ENCODE assay signal across 21 mouse cellular contexts in genomic region chr6:110769588-110769987, GRCm38 (mm10).
DNase-seq lines count a peak whose midpoint lies in the region; ATAC-seq and TF ChIP-seq lines count a peak whose summit lies in the region.
"Had no signal": no experiment of that assay in that cellular context is flagged by ENCODE, and none has a peak within 500 bp of the region (broad histone marks: within the 10 kb centered on the region; RNA-seq: fewer than 3 reads in every experiment).

No protein-coding gene starts in this region.

- peak; percentile 37 for TF ChIP-seq CTCF in hindbrain, postnatal 0 days (IDR thresholded peaks at IDR 0.05; ENCODE audit: low read depth)
- peak; percentile 62 for TF ChIP-seq CTCF in layer of hippocampus, adult 2 months (conservative IDR thresholded peaks at IDR 0.05)

- H3K9ac ChIP-seq in hindbrain, postnatal 0 days (replicated peaks; ENCODE audit: low read length) = no peak overlapping the region
- no peak overlapping the region for H3K9ac ChIP-seq in hindbrain, embryonic 11.5 days (ENCODE audit: low read depth, low read length)
- H3K9ac ChIP-seq in midbrain, embryonic 14.5 days (replicated peaks; ENCODE audit: low read length) = no peak overlapping the region
- H3K9ac ChIP-seq in midbrain, embryonic 11.5 days (ENCODE audit: low read length) = no peak overlapping the region
- H3K9ac ChIP-seq: embryonic facial prominence, embryonic 13.5 days; embryonic facial prominence, embryonic 15.5 days; forebrain, embryonic 13.5 days; forebrain, embryonic 15.5 days had no signal

- H3K9me3 ChIP-seq in hindbrain, postnatal 0 days (ENCODE audit: low read length) = no peaks in the 10 kb centered on the region
- H3K9me3 ChIP-seq in hindbrain, embryonic 11.5 days (ENCODE audit: control insufficient read depth, low read length) = no peaks in the 10 kb centered on the region
- no peaks in the 10 kb centered on the region for H3K9me3 ChIP-seq in midbrain, embryonic 14.5 days (ENCODE audit: control insufficient read depth, low read length)
- H3K9me3 ChIP-seq in midbrain, embryonic 11.5 days (ENCODE audit: control insufficient read depth, low read length) = no peaks in the 10 kb centered on the region
- H3K9me3 ChIP-seq: embryonic facial prominence, embryonic 13.5 days; embryonic facial prominence, embryonic 15.5 days; forebrain, embryonic 13.5 days; forebrain, embryonic 15.5 days had no signal

- no peak for ATAC-seq in hindbrain, postnatal 0 days
- ATAC-seq in hindbrain, embryonic 11.5 days (ENCODE audit: low FRiP score) = no peak
- ATAC-seq in midbrain, embryonic 14.5 days (ENCODE audit: low FRiP score, low TSS enrichment) = no peak
- no peak for ATAC-seq in midbrain, embryonic 11.5 days (ENCODE audit: low FRiP score)
- ATAC-seq: forebrain, embryonic 13.5 days; forebrain, embryonic 15.5 days had no signal

- peak; percentile 25 for DNase-seq in hindbrain, postnatal 0 days (ENCODE audit: low spot score)
- DNase-seq in hindbrain, embryonic 11.5 days (ENCODE audit: low spot score) = no peak
- no peak for DNase-seq in layer of hippocampus, adult 2 months (ENCODE audit: low spot score in 2 of 2)
- DNase-seq in layer of hippocampus, postnatal 10 days (ENCODE audit: low spot score in 2 of 2) = no peak
- peak; percentile 9 for DNase-seq in midbrain, embryonic 14.5 days
- no peak for DNase-seq in midbrain, embryonic 11.5 days (ENCODE audit: low spot score, missing footprints)
- DNase-seq: adrenal gland, adult 2 months; adrenal gland, postnatal 10 days; adrenal gland, postnatal 25 days; cerebellum, adult 11 months; cerebellum, adult 18-20 months; cerebellum, adult 8-10 months; cerebellum, adult 9-11 months; cerebellum, postnatal 14 days; cerebellum, postnatal 36 days; embryo, embryonic 11 days had no signal

- no peak overlapping the region for H3K4me3 ChIP-seq in hindbrain, postnatal 0 days (ENCODE audit: low read length)
- no peak overlapping the region for H3K4me3 ChIP-seq in hindbrain, embryonic 11.5 days (ENCODE audit: low read depth, low read length)
- H3K4me3 ChIP-seq in layer of hippocampus, adult 2 months = no peak overlapping the region
- no peak overlapping the region for H3K4me3 ChIP-seq in midbrain, embryonic 14.5 days (replicated peaks; ENCODE audit: low read depth, low read length)
- H3K4me3 ChIP-seq in midbrain, embryonic 11.5 days (ENCODE audit: low read depth, low read length) = no peak overlapping the region
- H3K4me3 ChIP-seq: embryonic facial prominence, embryonic 13.5 days; embryonic facial prominence, embryonic 15.5 days; erythroblast, embryonic 14.5 days; forebrain, embryonic 13.5 days; forebrain, embryonic 15.5 days had no signal

- peaks cover 7% of the 10 kb centered on the region; the same call in 1 of the 2 replicates for H3K4me1 ChIP-seq in hindbrain, postnatal 0 days (ENCODE audit: insufficient read depth, low read length)
- no peaks in the 10 kb centered on the region for H3K4me1 ChIP-seq in hindbrain, embryonic 11.5 days (replicated peaks; ENCODE audit: control insufficient read depth, insufficient read depth, low read length)
- H3K4me1 ChIP-seq in midbrain, embryonic 14.5 days (ENCODE audit: control insufficient read depth, insufficient read depth, low read length) = peaks cover 6% of the 10 kb centered on the region
- peaks cover 3% of the 10 kb centered on the region for H3K4me1 ChIP-seq in midbrain, embryonic 11.5 days (ENCODE audit: control insufficient read depth, insufficient read depth, low read length)
- H3K4me1 ChIP-seq: embryonic facial prominence, embryonic 15.5 days had no signal

- H3K27ac ChIP-seq in hindbrain, postnatal 0 days = no peak overlapping the region
- no peak overlapping the region for H3K27ac ChIP-seq in hindbrain, embryonic 11.5 days (ENCODE audit: low read depth, low read length)
- no peak overlapping the region for H3K27ac ChIP-seq in layer of hippocampus, adult 2 months
- no peak overlapping the region for H3K27ac ChIP-seq in midbrain, embryonic 14.5 days (replicated peaks; ENCODE audit: low read depth, low read length)
- no peak overlapping the region for H3K27ac ChIP-seq in midbrain, embryonic 11.5 days (ENCODE audit: low read depth, low read length)
- H3K27ac ChIP-seq: embryonic facial prominence, embryonic 13.5 days; embryonic facial prominence, embryonic 15.5 days; forebrain, embryonic 13.5 days; forebrain, embryonic 15.5 days had no signal

- H3K27me3 ChIP-seq in hindbrain, postnatal 0 days (ENCODE audit: insufficient read depth, low read length) = no peaks in the 10 kb centered on the region
- H3K27me3 ChIP-seq in hindbrain, embryonic 11.5 days (ENCODE audit: control insufficient read depth, insufficient read depth, low read length) = no peaks in the 10 kb centered on the region
- H3K27me3 ChIP-seq in midbrain, embryonic 14.5 days (ENCODE audit: control insufficient read depth, insufficient read depth, low read length) = no peaks in the 10 kb centered on the region
- H3K27me3 ChIP-seq in midbrain, embryonic 11.5 days (ENCODE audit: control insufficient read depth, insufficient read depth, low read length) = no peaks in the 10 kb centered on the region
- H3K27me3 ChIP-seq: embryonic facial prominence, embryonic 13.5 days; embryonic facial prominence, embryonic 15.5 days; forebrain, embryonic 13.5 days; forebrain, embryonic 15.5 days had no signal

- H3K4me2 ChIP-seq in hindbrain, postnatal 0 days (ENCODE audit: low read depth, low read length) = no peak overlapping the region
- no peak overlapping the region for H3K4me2 ChIP-seq in hindbrain, embryonic 11.5 days (replicated peaks; ENCODE audit: low read depth, low read length)
- H3K4me2 ChIP-seq in midbrain, embryonic 14.5 days (ENCODE audit: low read length) = no peak overlapping the region
- H3K4me2 ChIP-seq in midbrain, embryonic 11.5 days = no peak overlapping the region
- H3K4me2 ChIP-seq: embryonic facial prominence, embryonic 13.5 days; embryonic facial prominence, embryonic 15.5 days; forebrain, embryonic 13.5 days; forebrain, embryonic 15.5 days had no signal

- H3K36me3 ChIP-seq in hindbrain, postnatal 0 days (ENCODE audit: insufficient read depth, low read length) = no peaks in the 10 kb centered on the region
- no peaks in the 10 kb centered on the region for H3K36me3 ChIP-seq in hindbrain, embryonic 11.5 days (ENCODE audit: control insufficient read depth, insufficient read depth, low read length)
- no peaks in the 10 kb centered on the region for H3K36me3 ChIP-seq in midbrain, embryonic 14.5 days (ENCODE audit: control insufficient read depth, insufficient read depth, low read length)
- H3K36me3 ChIP-seq in midbrain, embryonic 11.5 days (ENCODE audit: control insufficient read depth, insufficient read depth, low read length) = no peaks in the 10 kb centered on the region
- H3K36me3 ChIP-seq: embryonic facial prominence, embryonic 13.5 days; embryonic facial prominence, embryonic 15.5 days; forebrain, embryonic 15.5 days had no signal

Comparison
In these comparisons a context has a peak if more than half of its experiments do, and no peak if none do; other contexts are left out.
1. DNase-seq: peak in hindbrain, postnatal 0 days (single experiment) and midbrain, embryonic 14.5 days (single experiment); none in hindbrain, embryonic 11.5 days (single experiment), layer of hippocampus, adult 2 months (0 of 2), layer of hippocampus, postnatal 10 days (0 of 2) and midbrain, embryonic 11.5 days (single experiment).